In genomic region chr7:34995872-34996662, GRCm38 (mm10) we compare ENCODE assay signal across 28 mouse cellular contexts.
DNase-seq lines count a peak whose midpoint lies in the region; ATAC-seq lines count a peak whose summit lies in the region.
"Had no signal": no experiment of that assay in that cellular context is flagged by ENCODE, and none has a peak within 500 bp of the region (broad histone marks: within the 10 kb centered on the region; RNA-seq: fewer than 3 reads in every experiment).

No protein-coding gene starts in this region.

- H3K36me3 ChIP-seq in heart, embryonic 11.5 days (ENCODE audit: control insufficient read depth, insufficient read depth, low read length): no peaks in the 10 kb centered on the region
- H3K36me3 ChIP-seq in heart, embryonic 16.5 days (ENCODE audit: control insufficient read depth, insufficient read depth): no peaks in the 10 kb centered on the region
- no peaks in the 10 kb centered on the region for H3K36me3 ChIP-seq in midbrain, embryonic 10.5 days
- H3K36me3 ChIP-seq in midbrain, embryonic 14.5 days (ENCODE audit: control insufficient read depth, insufficient read depth, low read length): no peaks in the 10 kb centered on the region
- H3K36me3 ChIP-seq: embryonic facial prominence, embryonic 12.5 days; limb, embryonic 10.5 days; limb, embryonic 15.5 days; liver, embryonic 13.5 days; neural tube, embryonic 12.5 days had no signal

- DNase-seq in heart, postnatal 10 days: no peak
- no peak for DNase-seq in heart, adult 8-10 months (ENCODE audit: low spot score)
- DNase-seq in midbrain, embryonic 10.5 days (ENCODE audit: low spot score): no peak
- DNase-seq in midbrain, embryonic 14.5 days: no peak
- DNase-seq in urinary bladder, postnatal 10 days (ENCODE audit: low spot score): no peak
- DNase-seq: adrenal gland, postnatal 25 days; B cell, adult 2 months; cerebellum, adult 18-20 months; cerebellum, postnatal 36 days; forebrain, postnatal 0 days; kidney, adult 8-10 months; kidney, postnatal 4 days; liver, embryonic 13.5 days; lung, adult 18-20 months; right cerebral cortex, adult 18-20 months; spleen, adult 18-20 months; thymus, postnatal 14 days had no signal

- H3K4me1 ChIP-seq in heart, embryonic 11.5 days (ENCODE audit: control insufficient read depth, insufficient read depth, low read length): peaks cover 6% of the 10 kb centered on the region; the same call in 1 of the 2 replicates
- no peaks in the 10 kb centered on the region for H3K4me1 ChIP-seq in heart, embryonic 16.5 days (ENCODE audit: control insufficient read depth, insufficient read depth, low read length)
- H3K4me1 ChIP-seq in midbrain, embryonic 10.5 days: peaks cover 20% of the 10 kb centered on the region
- H3K4me1 ChIP-seq in midbrain, embryonic 14.5 days (ENCODE audit: control insufficient read depth, insufficient read depth, low read length): 0 out of 2 replicates have a peak, but pooled peaks cover 3% of the 10 kb centered on the region

- no peak overlapping the region for H3K4me2 ChIP-seq in heart, embryonic 11.5 days
- no peak overlapping the region for H3K4me2 ChIP-seq in heart, embryonic 16.5 days (ENCODE audit: low read depth, low read length)
- H3K4me2 ChIP-seq in midbrain, embryonic 14.5 days (ENCODE audit: low read length): no peak overlapping the region
- H3K4me2 ChIP-seq: embryonic facial prominence, embryonic 12.5 days; limb, embryonic 15.5 days; liver, embryonic 13.5 days; neural tube, embryonic 12.5 days had no signal

- intact Hi-C loops in heart, postnatal 10 days (cut with DNase I): loop anchor here (10.0 kb wide), 1 partner anchor 141 kb away; no protein-coding TSS in a partner anchor

- H3K9me3 ChIP-seq in heart, embryonic 11.5 days (replicated peaks; ENCODE audit: control insufficient read depth, low read length): no peaks in the 10 kb centered on the region
- no peaks in the 10 kb centered on the region for H3K9me3 ChIP-seq in heart, embryonic 16.5 days (replicated peaks; ENCODE audit: control insufficient read depth, low read length)
- no peaks in the 10 kb centered on the region for H3K9me3 ChIP-seq in midbrain, embryonic 10.5 days (replicated peaks)
- no peaks in the 10 kb centered on the region for H3K9me3 ChIP-seq in midbrain, embryonic 14.5 days (ENCODE audit: control insufficient read depth, low read length)
- H3K9me3 ChIP-seq: embryonic facial prominence, embryonic 12.5 days; limb, embryonic 10.5 days; limb, embryonic 15.5 days; liver, embryonic 13.5 days; neural tube, embryonic 12.5 days had no signal

- no peak overlapping the region for H3K4me3 ChIP-seq in heart, embryonic 11.5 days (ENCODE audit: low read depth, low read length)
- no peak overlapping the region for H3K4me3 ChIP-seq in heart, embryonic 16.5 days (ENCODE audit: low read length)
- H3K4me3 ChIP-seq in midbrain, embryonic 10.5 days: no peak overlapping the region
- no peak overlapping the region for H3K4me3 ChIP-seq in midbrain, embryonic 14.5 days (replicated peaks; ENCODE audit: low read depth, low read length)
- H3K4me3 ChIP-seq: embryonic facial prominence, embryonic 12.5 days; limb, embryonic 10.5 days; limb, embryonic 15.5 days; liver, embryonic 13.5 days; myocyte; neural tube, embryonic 12.5 days had no signal

- no peak for ATAC-seq in heart, embryonic 11.5 days (replicated peaks; ENCODE audit: insufficient number of reproducible peaks, low FRiP score, low TSS enrichment)
- ATAC-seq in heart, embryonic 16.5 days (replicated peaks; ENCODE audit: extremely low read depth, insufficient read depth, low FRiP score): peak; percentile 52; the same call in 1 of the 2 replicates
- ATAC-seq in midbrain, embryonic 14.5 days (ENCODE audit: low FRiP score, low TSS enrichment): no peak
- ATAC-seq: forebrain, postnatal 0 days; intestine, embryonic 16.5 days; lung, postnatal 0 days had no signal

- peak overlapping the region; percentile 54; the same call in 1 of the 2 replicates for H3K27ac ChIP-seq in heart, embryonic 11.5 days (ENCODE audit: low read depth, low read length)
- H3K27ac ChIP-seq in heart, embryonic 16.5 days (ENCODE audit: low read length): no peak overlapping the region
- peak overlapping the region; percentile 29; the same call in 1 of the 2 replicates for H3K27ac ChIP-seq in midbrain, embryonic 10.5 days (replicated peaks)
- H3K27ac ChIP-seq in midbrain, embryonic 14.5 days (replicated peaks; ENCODE audit: low read depth, low read length): no peak overlapping the region
- H3K27ac ChIP-seq: kidney, postnatal 0 days; limb, embryonic 10.5 days; limb, embryonic 15.5 days; liver, embryonic 13.5 days; macrophage; neural tube, embryonic 12.5 days had no signal

- no peaks in the 10 kb centered on the region for H3K27me3 ChIP-seq in heart, embryonic 11.5 days (ENCODE audit: control insufficient read depth, insufficient read depth, low read length)
- no peaks in the 10 kb centered on the region for H3K27me3 ChIP-seq in heart, embryonic 16.5 days (ENCODE audit: control insufficient read depth, insufficient read depth, low read length)
- H3K27me3 ChIP-seq in midbrain, embryonic 10.5 days (ENCODE audit: low read depth, poor library complexity, severe bottlenecking): no peaks in the 10 kb centered on the region
- H3K27me3 ChIP-seq in midbrain, embryonic 14.5 days (ENCODE audit: control insufficient read depth, insufficient read depth, low read length): no peaks in the 10 kb centered on the region
- H3K27me3 ChIP-seq: embryonic facial prominence, embryonic 12.5 days; limb, embryonic 15.5 days; liver, embryonic 13.5 days; neural tube, embryonic 12.5 days had no signal

- WGBS in heart, embryonic 11.5 days (ENCODE audit: insufficient replicate concordance): 51% methylated on average over 7 of the region's 7 CpGs
- WGBS in heart, embryonic 16.5 days: 56% methylated on average over 7 of the region's 7 CpGs
- 84% methylated on average over 7 of the region's 7 CpGs for WGBS in midbrain, embryonic 10.5 days
- 86% methylated on average over 7 of the region's 7 CpGs for WGBS in midbrain, embryonic 14.5 days

- H3K9ac ChIP-seq in heart, embryonic 11.5 days (ENCODE audit: low read depth, low read length): no peak overlapping the region
- no peak overlapping the region for H3K9ac ChIP-seq in heart, embryonic 16.5 days (ENCODE audit: low read length)
- no peak overlapping the region for H3K9ac ChIP-seq in midbrain, embryonic 14.5 days (replicated peaks; ENCODE audit: low read length)
- H3K9ac ChIP-seq: embryonic facial prominence, embryonic 12.5 days; forebrain, postnatal 0 days; limb, embryonic 15.5 days; liver, embryonic 13.5 days; neural tube, embryonic 12.5 days had no signal

Comparison
In these comparisons a context has a peak if more than half of its experiments do, and no peak if none do; other contexts are left out.
1. H3K27ac ChIP-seq: peak in heart, embryonic 11.5 days (single experiment) and midbrain, embryonic 10.5 days (single experiment); none in heart, embryonic 16.5 days (single experiment) and midbrain, embryonic 14.5 days (single experiment).